Mouse (Mus musculus): ENCODE measurements around the gene Ubtd2. TPM values are rescaled to one million over a fixed set of nuclear protein-coding genes. Genes with fewer than 3 reads are reported as not detected.
A peak's percentile ranks its signal among the peaks of the same experiment; 100 is the strongest.

Ubtd2 gene
- polyA plus RNA-seq, 1 experiment from 2014 or later: 86.4 TPM

DNA sequence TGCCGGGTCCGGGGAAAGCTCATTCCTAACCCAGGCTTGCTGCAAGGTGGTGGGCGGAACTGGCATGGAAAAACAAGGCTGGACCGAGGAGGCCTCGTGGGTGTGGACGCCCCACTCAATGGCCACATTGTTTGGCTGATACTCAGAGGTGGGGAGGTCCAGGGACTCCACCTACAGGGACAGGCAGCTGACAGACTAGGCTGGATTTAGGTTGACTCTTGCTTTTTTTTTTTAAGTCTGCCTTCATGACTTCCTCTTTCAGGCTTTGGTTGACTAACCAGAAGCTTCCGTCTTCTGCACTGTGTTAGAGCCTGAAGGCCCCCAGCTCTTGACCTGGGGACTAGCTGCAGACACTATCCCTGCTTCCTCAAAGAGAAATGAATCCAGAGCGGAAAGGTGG, 109.9 kb downstream of the Ubtd2 start:
- 42% methylated on average over 7 of the region's 8 CpGs for WGBS
- DNase-seq (ENCODE audit: low spot score): peak; percentile 41
- ATAC-seq (ENCODE audit: low read depth): no peak
- Histone ChIP-seq H3K9ac (ENCODE audit: low read depth, low read length) (no peak overlapping the region), H3K36me3 (ENCODE audit: control insufficient read depth, insufficient read depth, low read length) (no peaks in the 10 kb centered on the region), H3K9me3 (ENCODE audit: control insufficient read depth, low read length) (no peaks in the 10 kb centered on the region), H3K27ac (replicated peaks; ENCODE audit: low read depth, low read length) (no peak overlapping the region), H3K4me1 (ENCODE audit: control insufficient read depth, insufficient read depth, low read length) (peaks cover 6% of the 10 kb centered on the region; the same call in 1 of the 2 replicates), H3K4me3 (ENCODE audit: low read depth, low read length) (no peak overlapping the region), H3K27me3 (replicated peaks; ENCODE audit: control insufficient read depth, insufficient read depth, low read length) (no peaks in the 10 kb centered on the region), H3K4me2 (ENCODE audit: low read depth, low read length) (no peak overlapping the region)

DNA sequence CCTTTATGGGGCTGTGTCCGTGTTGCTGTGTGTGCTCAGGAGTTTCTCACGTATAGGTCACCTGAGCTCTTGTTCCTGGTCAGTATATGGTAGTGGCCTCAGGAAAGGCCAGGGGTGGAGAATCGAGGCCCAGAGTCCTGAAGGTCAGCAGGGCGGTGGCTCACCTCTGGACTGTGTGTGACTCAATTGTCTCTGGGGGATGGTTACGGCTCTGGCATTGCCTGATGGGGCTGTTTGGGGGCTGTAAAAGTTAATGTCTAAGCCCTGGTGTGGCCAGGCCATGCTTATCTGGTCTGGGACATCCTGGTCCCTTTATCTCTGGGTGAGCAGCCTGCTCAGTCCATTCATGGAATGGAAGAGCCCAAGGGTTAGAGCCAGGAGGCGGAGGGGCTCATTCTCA, 111.0 kb downstream of the Ubtd2 start:
- ATAC-seq (ENCODE audit: low read depth): no peak
- no peak for DNase-seq (ENCODE audit: low spot score)
- Histone ChIP-seq H3K27me3 (replicated peaks; ENCODE audit: control insufficient read depth, insufficient read depth, low read length) (no peaks in the 10 kb centered on the region), H3K9me3 (ENCODE audit: control insufficient read depth, low read length) (no peaks in the 10 kb centered on the region), H3K4me1 (ENCODE audit: control insufficient read depth, insufficient read depth, low read length) (peaks cover 6% of the 10 kb centered on the region; the same call in 1 of the 2 replicates), H3K9ac (ENCODE audit: low read depth, low read length) (no peak overlapping the region), H3K4me3 (ENCODE audit: low read depth, low read length) (no peak overlapping the region), H3K36me3 (ENCODE audit: control insufficient read depth, insufficient read depth, low read length) (no peaks in the 10 kb centered on the region), H3K27ac (replicated peaks; ENCODE audit: low read depth, low read length) (no peak overlapping the region), H3K4me2 (ENCODE audit: low read depth, low read length) (no peak overlapping the region)
- WGBS: 81% methylated on average over 6 of the region's 6 CpGs

Other genes with a start within 250 kb of the Ubtd2 start
- 43.2 and 46.4 TPM in 2 replicates for gene Snrnp25, start 250.0 kb upstream of the Ubtd2 start, polyA plus RNA-seq (2014; fragmentation: Nextera tagmentation; extraction: Ambion mirVana)
- gene Rhbdf1, start 233.1 kb upstream of the Ubtd2 start, polyA plus RNA-seq (2014; fragmentation: Nextera tagmentation; extraction: Ambion mirVana): 58.4 and 60.1 TPM in 2 replicates
- 29.7 and 34.1 TPM in 2 replicates for gene Mpg, start 228.9 kb upstream of the Ubtd2 start, polyA plus RNA-seq (2014; fragmentation: Nextera tagmentation; extraction: Ambion mirVana)
- 22.3 and 27.0 TPM in 2 replicates for gene Nprl3, start 187.7 kb upstream of the Ubtd2 start, polyA plus RNA-seq (2014; fragmentation: Nextera tagmentation; extraction: Ambion mirVana)
- 79.8 and 206 TPM in 2 replicates for gene Hba-x, start 179.0 kb upstream of the Ubtd2 start, polyA plus RNA-seq (2014; fragmentation: Nextera tagmentation; extraction: Ambion mirVana)
- gene Hba-a1, start 171.9 kb upstream of the Ubtd2 start, polyA plus RNA-seq (2014; fragmentation: Nextera tagmentation; extraction: Ambion mirVana): 6,016 and 7,188 TPM in 2 replicates
- gene Hbq1b, start 168.4 kb upstream of the Ubtd2 start, polyA plus RNA-seq (2014; fragmentation: Nextera tagmentation; extraction: Ambion mirVana): 1.2 and 1.7 TPM in 2 replicates
- gene Hba-a2, start 158.9 kb upstream of the Ubtd2 start, polyA plus RNA-seq (2014; fragmentation: Nextera tagmentation; extraction: Ambion mirVana): 15,250 and 18,270 TPM in 2 replicates
- 1.0 and 1.8 TPM in 2 replicates for gene Hbq1a, start 155.3 kb upstream of the Ubtd2 start, polyA plus RNA-seq (2014; fragmentation: Nextera tagmentation; extraction: Ambion mirVana)
- 28.7 and 31.3 TPM in 2 replicates for gene Sh3pxd2b, start 107.5 kb upstream of the Ubtd2 start, polyA plus RNA-seq (2014; fragmentation: Nextera tagmentation; extraction: Ambion mirVana)
- gene Efcab9, start 76.7 kb downstream of the Ubtd2 start, polyA plus RNA-seq (2014; fragmentation: Nextera tagmentation; extraction: Ambion mirVana): 0.31 TPM in 1 of 2 replicates, not detected in the other
- 2.8 and 2.9 TPM in 2 replicates for gene Stk10, start 77.9 kb downstream of the Ubtd2 start, polyA plus RNA-seq (2014; fragmentation: Nextera tagmentation; extraction: Ambion mirVana)
- 59.0 and 66.4 TPM in 2 replicates for gene Fbxw11, start 187.4 kb downstream of the Ubtd2 start, polyA plus RNA-seq (2014; fragmentation: Nextera tagmentation; extraction: Ambion mirVana)

All from embryonic facial prominence, embryonic 14.5 days (tissue).